Mouse (Mus musculus) kidney, embryonic 15.5 days (tissue): ENCODE measurements at regions not wholly inside any gene's neighbourhood (a gene's known extent, or its start where the extent isn't known, plus 50 kb on each side); places are given as distances from the start of the nearest gene placed in this dataset.
A peak's percentile ranks its signal among the peaks of the same experiment; 100 is the strongest.

ENCODE experiments used
- ATAC-seq: fragments of 200-750 bp; cut with Nextera tagmentation; replicated peaks from 2 replicates; pipeline ENCODE4 v1.8.0; 2017; ENCODE audit warnings: moderate TSS enrichment; ENCODE audit not compliant: low FRiP score
- H3K27ac ChIP-seq: fragments of 300-500 bp; sonication (generic); 2 replicates; pipeline ENCODE4 v1.5.1; 2015; ENCODE audit warnings: mild to moderate bottlenecking, inconsistent platforms
- H3K27me3 ChIP-seq: fragments of 300-500 bp; sonication (generic); 2 replicates; pipeline ENCODE4 v1.6.1; 2015; ENCODE audit warnings: inconsistent platforms
- H3K36me3 ChIP-seq: fragments of 300-500 bp; sonication (generic); 2 replicates; pipeline ENCODE4 v1.6.1; 2015; ENCODE audit warnings: inconsistent platforms
- H3K4me1 ChIP-seq: fragments of 300-500 bp; sonication (generic); 2 replicates; pipeline ENCODE4 v1.6.1; 2015; ENCODE audit warnings: inconsistent platforms
- H3K4me2 ChIP-seq: fragments of 300-500 bp; sonication (generic); 2 replicates; pipeline ENCODE4 v1.6.1; 2015; ENCODE audit warnings: moderate library complexity, mild to moderate bottlenecking, inconsistent platforms
- H3K4me3 ChIP-seq: fragments of 300-500 bp; sonication (generic); replicated peaks from 2 replicates; pipeline ENCODE4 v1.5.1; 2015; ENCODE audit warnings: mild to moderate bottlenecking, inconsistent platforms
- H3K9ac ChIP-seq: fragments of 300-500 bp; sonication (generic); 2 replicates; pipeline ENCODE4 v1.6.1; 2015; ENCODE audit warnings: mild to moderate bottlenecking, inconsistent platforms
- H3K9me3 ChIP-seq: fragments of 300-500 bp; sonication (generic); replicated peaks from 2 replicates; pipeline ENCODE4 v1.6.1; 2016; ENCODE audit warnings: inconsistent platforms
- WGBS: fragments of 180-500 bp; shearing (Covaris S2); methylation state at CpG from one replicate; pipeline ENCODE4 v1.1.7; 2015; ENCODE audit warnings: mixed read lengths; 5-methylcytosine and 5-hydroxymethylcytosine counted together

GRCm38 (mm10) chrX:147616374-147616773 is 62.5 kb upstream of the Lrch2 start:
- Histone ChIP-seq H3K27me3 (no peaks in the 10 kb centered on the region), H3K9ac (no peak overlapping the region), H3K9me3 (no peaks in the 10 kb centered on the region), H3K4me2 (no peak overlapping the region), H3K4me3 (no peak overlapping the region), H3K36me3 (no peaks in the 10 kb centered on the region), H3K4me1 (no peaks in the 10 kb centered on the region), H3K27ac (no peak overlapping the region)
- WGBS: 55% methylated on average over 2 of the region's 2 CpGs
- no peak for ATAC-seq

GRCm38 (mm10) chrX:147608660-147609059 is 54.8 kb upstream of the Lrch2 start:
- Histone ChIP-seq H3K4me3 (no peak overlapping the region), H3K9me3 (no peaks in the 10 kb centered on the region), H3K27me3 (no peaks in the 10 kb centered on the region), H3K27ac (no peak overlapping the region), H3K36me3 (no peaks in the 10 kb centered on the region), H3K4me2 (no peak overlapping the region), H3K9ac (no peak overlapping the region), H3K4me1 (no peaks in the 10 kb centered on the region)
- 17% methylated on average over 3 of the region's 3 CpGs for WGBS
- ATAC-seq: 0 out of 2 replicates have a peak, but pooled peaks have one; percentile 62
